Mouse (Mus musculus) ovary, postnatal 36 days (tissue): ENCODE data around the gene Irf9.

ENCODE experiments used
- DNase-seq: peaks from one replicate; pipeline ENCODE4 v3.0.0; 2022; ENCODE audit warnings: low spot score, mixed read lengths

The Irf9 gene

DNA sequence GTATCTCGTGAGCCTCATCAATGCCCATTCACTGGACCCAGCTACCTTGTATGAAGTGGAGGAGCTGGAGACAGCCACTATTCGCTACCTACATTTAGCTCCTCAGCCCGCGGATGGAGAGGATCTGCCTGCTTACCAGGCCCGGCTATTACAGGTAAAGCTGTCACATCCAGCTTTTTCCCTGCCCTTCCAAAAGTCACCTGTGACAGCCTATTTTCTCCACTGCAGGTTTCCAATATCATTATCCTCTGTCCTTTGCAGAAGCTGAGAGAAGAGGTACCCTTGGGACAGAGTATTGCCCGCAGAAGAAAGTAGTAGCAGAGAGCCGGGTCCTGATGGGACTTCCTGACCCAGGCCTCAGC, at the start of gene Irf9:
Gene Irf9 (plus strand): TSS at position 301 of the 362 bp plus-strand sequence.
- DNase-seq = no peak

DNA sequence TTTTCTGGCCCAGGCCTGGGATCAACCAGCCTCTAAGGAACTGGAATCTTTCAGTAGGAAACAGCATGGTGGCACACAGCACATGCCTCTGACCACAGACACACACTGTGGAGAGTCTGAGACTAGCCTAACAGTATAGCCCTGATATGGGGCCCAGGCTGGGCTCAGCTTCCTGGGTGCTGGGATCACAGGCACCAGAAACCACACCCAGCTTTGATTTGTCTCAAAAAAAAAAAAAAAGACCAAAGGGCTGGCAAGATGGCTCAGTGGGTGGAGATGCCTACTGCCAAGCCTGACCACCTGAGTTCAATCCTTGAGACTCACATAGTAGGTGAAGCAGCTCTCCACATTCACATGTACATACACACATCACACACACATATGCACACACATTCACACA, 48.7 kb upstream of the Irf9 start:
- DNase-seq = no peak

DNA sequence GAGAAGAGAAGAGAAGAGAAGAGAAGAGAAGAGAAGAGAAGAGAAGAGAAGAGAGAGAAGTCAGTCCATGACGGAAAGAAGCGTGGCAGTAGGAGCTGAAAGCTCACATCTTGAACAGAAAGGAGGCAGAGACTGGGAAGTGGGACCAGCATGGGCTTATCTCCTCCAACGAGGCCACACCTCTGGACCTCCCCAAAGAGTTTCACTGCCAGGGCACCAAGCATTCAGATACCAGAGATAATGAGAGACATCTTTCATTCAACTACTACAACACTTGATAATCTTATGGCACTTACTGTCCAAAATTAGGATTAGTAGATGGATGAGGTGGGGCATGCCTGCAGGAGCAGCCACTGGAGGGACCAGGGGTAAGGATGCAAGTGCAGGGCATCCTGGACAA, 47.6 kb upstream of the Irf9 start:
- DNase-seq = no peak

DNA sequence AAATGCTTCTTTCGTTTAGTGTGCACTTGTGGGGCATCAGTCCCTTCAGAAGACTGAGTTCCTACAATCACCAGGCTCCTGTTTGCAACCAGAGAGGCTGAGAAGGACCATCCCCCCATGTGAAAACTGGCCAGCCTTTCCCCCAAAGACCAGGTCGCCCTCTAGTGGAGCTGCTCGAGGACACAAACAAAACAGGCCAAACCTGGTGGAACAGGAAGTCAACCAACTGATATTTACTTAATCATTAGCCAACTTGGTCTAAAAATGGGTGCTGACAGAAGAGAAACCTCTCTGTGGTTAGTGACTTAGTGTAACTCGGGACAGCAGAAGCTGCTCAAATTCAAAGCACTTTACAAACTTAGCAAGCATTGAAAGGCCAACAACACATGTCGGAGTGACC, 46.4 kb upstream of the Irf9 start:
- DNase-seq = peak; percentile 77

GRCm38 (mm10) chr14:55557587-55557986, 45.8 kb upstream of the Irf9 start:
- no peak for DNase-seq

- DNase-seq = no peak
Observed at GRCm38 (mm10) chr14:55558740-55559448, 44.5 kb upstream of the Irf9 start.

DNA sequence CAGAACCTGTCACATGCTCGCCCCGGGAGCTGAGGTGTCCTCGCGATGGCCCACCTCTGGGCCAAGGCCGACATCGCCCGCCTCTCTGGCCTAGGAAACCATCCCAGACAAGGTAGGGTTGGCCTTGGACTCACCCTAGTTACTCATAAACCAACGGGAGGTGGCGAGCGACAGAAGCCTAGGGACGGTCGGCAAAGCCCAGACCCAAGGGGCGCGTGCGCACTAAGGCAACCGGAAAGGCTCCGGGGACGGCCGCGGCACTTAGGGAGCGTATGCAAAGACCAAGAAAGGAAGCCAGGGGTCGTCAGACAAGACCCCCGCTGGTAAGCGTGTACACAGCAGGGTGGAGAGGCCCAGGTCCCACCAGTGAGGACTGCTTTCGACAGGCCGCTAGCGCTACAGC, 43.6 kb upstream of the Irf9 start, which contains the start of gene Dcaf11:
Gene Dcaf11 (plus strand): TSS at position 208 of the 403 bp plus-strand sequence.
- peak; percentile 86 for DNase-seq

DNA sequence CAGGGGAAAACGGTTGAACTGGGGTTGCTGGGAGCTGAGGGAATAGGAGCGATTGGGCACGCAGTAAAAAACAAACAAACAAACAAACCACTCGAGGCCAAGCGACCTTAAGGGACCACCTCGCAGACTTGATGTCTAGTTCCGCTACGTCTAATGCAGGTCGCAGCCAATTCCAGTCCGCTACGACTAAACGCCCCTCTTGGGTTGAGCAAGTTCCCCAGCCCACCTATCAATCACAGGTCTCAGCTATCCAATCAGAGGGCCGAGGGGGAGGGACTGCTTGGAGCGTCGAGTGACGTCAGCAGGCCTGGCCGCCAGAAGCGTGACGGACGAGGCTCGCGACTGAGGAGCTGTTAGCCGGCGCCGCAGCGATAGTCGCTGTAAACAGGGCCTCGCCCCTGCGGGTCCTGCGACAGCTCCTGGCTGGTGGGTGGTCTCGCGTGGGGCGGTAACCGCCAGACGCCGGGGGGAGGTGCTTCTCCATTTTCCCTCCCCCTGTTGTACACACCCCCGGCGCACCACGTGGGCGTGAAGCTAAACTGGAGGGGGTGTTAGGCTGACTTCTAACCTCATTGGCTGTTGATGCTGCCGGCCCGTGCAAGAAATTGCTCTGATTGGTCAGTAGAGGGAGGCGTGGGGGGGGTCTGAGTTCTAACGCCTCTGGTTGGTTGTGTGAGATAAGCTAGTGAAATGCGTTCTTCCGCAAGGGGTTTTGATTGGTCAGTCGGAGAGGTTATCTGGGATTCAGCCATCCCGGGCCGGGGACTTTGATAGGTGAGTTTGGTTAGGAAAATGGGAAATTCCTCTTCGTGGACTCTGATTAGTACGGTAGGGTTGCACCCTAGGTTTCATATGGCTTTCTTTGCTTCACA, 42.9 kb upstream of the Irf9 start, which contains the start of gene A730061H03Rik:
Gene A730061H03Rik (minus strand): TSS at position 205 of the 872 bp plus-strand sequence.
- DNase-seq = peak; percentile 97

- no peak for DNase-seq
Observed at GRCm38 (mm10) chr14:55561860-55562259, 41.5 kb upstream of the Irf9 start.

GRCm38 (mm10) chr14:55563249-55563648, 40.1 kb upstream of the Irf9 start:
- DNase-seq = no peak

GRCm38 (mm10) chr14:55565748-55566147, 37.6 kb upstream of the Irf9 start:
- no peak for DNase-seq

- DNase-seq = no peak
Observed at GRCm38 (mm10) chr14:55567496-55567895, 35.9 kb upstream of the Irf9 start.

- DNase-seq = no peak
Observed at GRCm38 (mm10) chr14:55570588-55570987, 32.8 kb upstream of the Irf9 start.

DNA sequence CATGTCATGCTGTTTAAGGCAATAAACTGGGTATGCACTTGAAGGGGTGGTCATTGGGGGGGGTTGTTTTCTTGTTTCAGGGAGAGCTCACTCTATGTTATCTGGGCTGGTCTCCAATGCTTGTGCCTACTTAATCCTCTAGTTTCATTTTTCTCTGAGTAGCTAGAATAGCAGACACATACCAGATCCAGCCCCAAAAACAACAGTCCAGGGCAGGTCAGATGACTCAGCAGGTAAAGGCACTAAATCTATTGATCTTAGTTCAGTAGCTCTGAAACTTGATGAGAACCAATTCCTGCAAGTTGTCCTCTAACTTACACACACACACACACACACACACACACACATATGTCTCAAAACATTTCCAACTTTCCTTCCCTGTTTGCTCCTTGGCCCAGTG, 31.6 kb upstream of the Irf9 start:
- no peak for DNase-seq

DNA sequence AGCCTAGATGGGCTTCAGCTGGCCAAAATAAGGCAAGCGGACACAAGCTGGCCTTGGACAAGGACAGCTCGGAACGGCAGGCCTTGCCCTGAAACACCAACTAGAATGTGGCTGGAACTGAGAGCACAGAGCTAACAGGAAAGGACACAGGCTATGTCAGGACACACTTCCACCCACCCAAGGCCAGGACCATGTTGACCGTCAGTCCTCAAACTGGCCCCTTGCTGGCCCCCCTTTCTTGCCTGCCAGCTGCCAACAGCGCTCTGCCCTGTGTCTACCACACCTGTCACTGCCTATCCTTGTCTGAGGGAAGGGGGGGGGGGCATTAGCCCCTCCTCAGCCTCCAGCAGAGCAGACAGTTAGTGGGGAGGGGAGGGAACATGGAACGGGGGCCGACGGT, 28.1 kb upstream of the Irf9 start, which contains the start of gene Fitm1:
Gene Fitm1 (plus strand): TSS at position 316 of the 400 bp plus-strand sequence.
- no peak for DNase-seq

- no peak for DNase-seq
Observed at GRCm38 (mm10) chr14:55575711-55576110, 27.7 kb upstream of the Irf9 start.

DNA sequence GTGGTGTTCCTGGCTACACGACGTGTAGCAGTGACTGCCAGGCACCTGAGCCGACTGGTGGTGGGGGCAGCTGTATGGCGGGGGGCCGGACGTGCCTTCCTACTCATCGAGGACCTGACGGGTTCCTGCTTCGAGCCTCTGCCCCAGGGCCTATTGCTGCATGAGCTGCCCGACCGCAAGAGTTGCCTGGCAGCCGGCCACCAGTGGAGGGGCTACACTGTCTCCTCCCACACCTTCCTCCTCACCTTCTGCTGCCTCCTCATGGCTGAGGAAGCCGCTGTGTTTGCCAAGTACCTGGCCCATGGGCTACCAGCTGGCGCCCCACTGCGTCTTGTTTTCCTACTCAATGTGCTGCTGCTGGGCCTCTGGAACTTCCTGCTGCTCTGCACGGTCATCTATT, 27.0 kb upstream of the Irf9 start:
- no peak for DNase-seq

DNA sequence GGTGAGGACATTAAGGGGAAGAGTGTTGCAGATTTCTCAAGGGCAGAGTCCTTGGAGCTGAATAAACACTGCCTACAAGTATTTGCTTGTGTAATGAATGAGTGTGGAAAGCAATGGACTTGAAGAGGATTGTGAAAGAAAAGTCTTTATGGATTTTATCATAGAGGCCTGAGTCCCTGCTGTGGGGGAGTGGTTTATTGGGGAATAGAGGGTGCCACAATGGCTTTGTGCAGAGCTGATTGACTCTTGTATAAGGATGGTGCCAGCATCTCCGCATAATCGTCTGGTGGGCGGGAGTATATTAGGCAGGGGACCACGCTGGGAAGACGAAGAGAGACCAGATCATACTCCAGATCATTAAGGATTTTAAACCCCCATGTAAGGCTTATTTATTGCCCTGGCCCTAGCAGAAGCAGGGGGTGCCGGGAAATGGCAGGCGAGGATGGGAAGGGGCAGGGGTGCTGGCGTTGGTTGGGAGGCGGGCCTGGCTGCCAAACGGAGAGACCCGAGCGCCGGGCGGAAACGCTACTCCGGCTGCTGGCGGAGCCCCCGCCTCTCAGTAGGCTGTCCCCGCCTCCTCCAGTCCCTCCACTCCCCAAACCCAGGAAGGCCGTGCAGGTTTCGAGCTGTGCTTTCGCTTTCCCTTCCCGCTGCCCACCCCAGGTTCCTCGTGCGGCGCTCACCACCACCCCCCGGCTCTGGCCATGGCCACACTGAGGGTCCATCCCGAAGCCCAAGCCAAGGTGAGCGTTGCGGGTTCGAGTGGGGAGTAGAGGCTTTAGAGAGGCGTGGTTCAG, 25.3 kb upstream of the Irf9 start, which contains the start of gene Psme1:
Gene Psme1 (plus strand): TSS at position 253 of the 797 bp plus-strand sequence.
- DNase-seq = peak; percentile 84

GRCm38 (mm10) chr14:55578668-55579269, 24.6 kb upstream of the Irf9 start:
- peak; percentile 69 for DNase-seq

- DNase-seq = no peak
Observed at GRCm38 (mm10) chr14:55579511-55580496, 23.6 kb upstream of the Irf9 start.
